Mouse (Mus musculus) forebrain, embryonic 14.5 days (tissue): ENCODE data around the gene Itga9. TPM values are rescaled to one million over a fixed set of nuclear protein-coding genes. Genes with fewer than 3 reads are reported as not detected.

ENCODE experiments used
- ATAC-seq: fragments of 200-750 bp; cut with Nextera tagmentation; 2 replicates; pipeline ENCODE4 v1.8.0; 2017; ENCODE audit warnings: mild to moderate bottlenecking, moderate library complexity
- DNase-seq: peaks from one replicate; pipeline ENCODE4 v3.0.0-alpha.2; 2015; ENCODE audit warnings: low spot score
- H3K27ac ChIP-seq: fragments of 300-500 bp; sonication (generic); 2 replicates; pipeline ENCODE4 v1.5.1; 2014; ENCODE audit warnings: low read depth, mild to moderate bottlenecking, control low read depth, low read length, moderate library complexity
- H3K27me3 ChIP-seq: fragments of 300-500 bp; sonication (generic); replicated peaks from 2 replicates; pipeline ENCODE4 v1.6.1; 2014; ENCODE audit warnings: low read length, control low read depth, mixed read lengths; ENCODE audit not compliant: control insufficient read depth, insufficient read depth
- H3K36me3 ChIP-seq: fragments of 300-500 bp; sonication (generic); 2 replicates; pipeline ENCODE4 v1.6.1; 2014; ENCODE audit warnings: low read length, control low read depth; ENCODE audit not compliant: control insufficient read depth, insufficient read depth
- H3K4me1 ChIP-seq: fragments of 300-500 bp; sonication (generic); 2 replicates; pipeline ENCODE4 v1.6.1; 2014; ENCODE audit warnings: antibody characterized with exemption, low read length, control low read depth; ENCODE audit not compliant: control insufficient read depth, insufficient read depth
- H3K4me2 ChIP-seq: fragments of 300-500 bp; sonication (generic); 2 replicates; pipeline ENCODE4 v1.6.1; 2014; ENCODE audit warnings: mild to moderate bottlenecking, control low read depth, low read length
- H3K4me3 ChIP-seq: fragments of 300-500 bp; sonication (generic); 2 replicates; pipeline ENCODE4 v1.5.1; 2014; ENCODE audit warnings: low read depth, low read length, control low read depth
- H3K9ac ChIP-seq: fragments of 300-500 bp; sonication (generic); 2 replicates; pipeline ENCODE4 v1.6.1; 2014; ENCODE audit warnings: mild to moderate bottlenecking, low read length, control low read depth, moderate library complexity
- H3K9me3 ChIP-seq: fragments of 300-500 bp; sonication (generic); replicated peaks from 2 replicates; pipeline ENCODE4 v1.6.1; 2016; ENCODE audit warnings: low read length, control low read depth, mixed read lengths; ENCODE audit not compliant: control insufficient read depth
- WGBS: fragments of 180-500 bp; shearing (Covaris S2); extraction: QIAGEN DNeasy Blood & Tissue Kit; methylation state at CpG from one replicate; pipeline ENCODE4 v1.1.7; 2014; 5-methylcytosine and 5-hydroxymethylcytosine counted together
- polyA plus RNA-seq: library from polyadenylated mRNA; unstranded; fragments of >200 nt; fragmentation: Nextera tagmentation; extraction: Ambion mirVana; gene quantifications from 2 replicates; pipeline ENCODE4 v1.2.1, GENCODE M21; 2014

The Itga9 gene
- polyA plus RNA-seq, 1 experiment from 2014 or later = 0.88 TPM

DNA sequence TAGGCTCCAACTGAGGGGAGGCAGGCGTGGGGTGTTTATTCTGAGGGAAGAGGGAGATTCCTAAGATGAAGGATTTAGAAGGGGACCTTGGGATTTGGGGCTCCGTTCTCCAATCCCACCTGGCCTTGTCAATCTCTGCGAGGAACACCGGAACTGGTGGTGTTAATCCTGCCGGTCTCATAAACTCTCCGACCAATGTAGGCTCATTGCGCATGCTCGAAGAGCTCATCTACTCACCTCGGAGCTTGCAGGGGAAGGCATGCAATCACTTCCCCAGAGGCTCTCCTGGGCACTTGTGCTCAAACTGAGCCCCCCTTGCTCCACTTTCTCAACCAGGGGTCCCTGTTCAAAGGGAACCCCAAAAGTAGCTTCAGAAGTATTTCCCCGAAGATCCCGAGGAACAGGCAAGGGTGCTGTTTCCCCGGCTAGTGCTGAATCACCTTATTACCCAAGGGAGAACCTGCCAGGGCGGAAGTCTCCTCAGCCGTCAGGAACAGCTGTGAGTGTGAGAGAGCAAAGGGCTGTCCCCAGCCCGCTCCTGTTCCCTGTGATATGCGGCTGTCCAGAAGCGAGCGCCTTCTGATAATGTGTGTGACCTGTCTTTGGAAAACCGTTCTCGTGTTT lies 5.6 kb downstream of the Itga9 start:
- 64% methylated on average over 20 of the region's 20 CpGs for WGBS
- ATAC-seq (no peak), DNase-seq (no peak)
- peaks cover 13% of the 10 kb centered on the region; the same call in 1 of the 2 replicates for H3K27me3 ChIP-seq
- H3K9me3 ChIP-seq = no peaks in the 10 kb centered on the region
- H3K27ac ChIP-seq = no peak overlapping the region
- H3K4me3 ChIP-seq = no peak overlapping the region
- no peaks in the 10 kb centered on the region for H3K36me3 ChIP-seq
- H3K9ac ChIP-seq = no peak overlapping the region
- H3K4me1 ChIP-seq = peaks cover 5% of the 10 kb centered on the region
- H3K4me2 ChIP-seq = no peak overlapping the region

DNA sequence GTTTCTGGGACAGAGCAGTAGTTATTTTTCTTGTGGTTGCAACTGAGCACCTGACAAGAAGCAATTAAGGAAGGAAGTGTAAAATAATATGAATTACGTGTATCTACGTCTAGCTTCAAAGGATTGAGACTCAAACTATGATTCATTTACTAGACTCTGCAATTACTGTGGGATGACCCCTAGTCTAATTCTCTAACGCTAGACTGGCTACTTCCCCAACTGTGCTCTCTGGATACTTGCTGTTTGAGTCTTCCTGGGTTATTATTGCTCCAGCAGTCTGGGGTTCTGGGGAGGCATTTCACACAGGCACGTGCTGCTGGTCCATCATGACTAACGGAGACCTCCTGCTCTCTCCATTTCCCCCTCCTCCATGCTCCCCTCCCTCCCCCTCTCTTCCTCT lies 10.7 kb downstream of the Itga9 start:
- H3K9ac ChIP-seq = no peak overlapping the region

DNA sequence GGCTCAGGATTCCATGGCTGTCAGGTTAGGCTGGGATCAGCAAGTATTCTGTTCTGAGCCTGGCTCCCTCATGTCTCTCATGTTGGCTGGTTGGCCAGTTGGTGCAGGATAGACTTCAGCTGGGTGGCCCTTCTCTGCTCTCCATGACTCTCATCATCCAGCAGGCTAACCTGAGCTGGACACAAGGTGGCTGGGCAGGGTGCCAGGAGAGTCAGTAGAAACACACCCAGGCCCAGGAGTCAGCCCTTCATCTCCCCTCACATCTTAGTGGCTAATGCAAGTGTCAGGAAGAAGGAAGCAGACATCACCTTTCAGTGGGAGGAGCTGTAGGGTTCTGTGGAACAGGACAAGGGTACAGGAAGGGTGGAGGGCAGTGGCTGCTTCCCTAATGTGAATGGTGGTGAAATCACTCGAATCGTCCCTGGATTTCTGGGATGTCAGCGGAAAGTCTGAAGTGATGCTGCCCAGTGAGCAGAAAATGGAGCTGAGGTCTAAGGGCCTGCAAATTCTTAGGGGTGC lies 12.3 kb downstream of the Itga9 start:
- Histone ChIP-seq H3K36me3 (no peaks in the 10 kb centered on the region), H3K4me2 (no peak overlapping the region), H3K27ac (no peak overlapping the region), H3K4me3 (no peak overlapping the region), H3K9ac (no peak overlapping the region; the same call in 1 of the 2 replicates), H3K27me3 (no peaks in the 10 kb centered on the region), H3K4me1 (peaks cover 2% of the 10 kb centered on the region; the same call in 1 of the 2 replicates), H3K9me3 (no peaks in the 10 kb centered on the region)
- DNase-seq = no peak
- WGBS = 85% methylated on average over 3 of the region's 3 CpGs
- no peak for ATAC-seq

More for the DNA sequence above, 10.7 kb downstream of the Itga9 start:
- H3K4me2 ChIP-seq = no peak overlapping the region
- H3K27me3 ChIP-seq = no peaks in the 10 kb centered on the region
- no peak overlapping the region for H3K4me3 ChIP-seq
- no peak for DNase-seq
- H3K4me1 ChIP-seq = no peaks in the 10 kb centered on the region
- WGBS = 81% methylated on average over 5 of the region's 5 CpGs
- H3K27ac ChIP-seq = no peak overlapping the region
- ATAC-seq = no peak
- H3K9me3 ChIP-seq = no peaks in the 10 kb centered on the region
- no peaks in the 10 kb centered on the region for H3K36me3 ChIP-seq

DNA sequence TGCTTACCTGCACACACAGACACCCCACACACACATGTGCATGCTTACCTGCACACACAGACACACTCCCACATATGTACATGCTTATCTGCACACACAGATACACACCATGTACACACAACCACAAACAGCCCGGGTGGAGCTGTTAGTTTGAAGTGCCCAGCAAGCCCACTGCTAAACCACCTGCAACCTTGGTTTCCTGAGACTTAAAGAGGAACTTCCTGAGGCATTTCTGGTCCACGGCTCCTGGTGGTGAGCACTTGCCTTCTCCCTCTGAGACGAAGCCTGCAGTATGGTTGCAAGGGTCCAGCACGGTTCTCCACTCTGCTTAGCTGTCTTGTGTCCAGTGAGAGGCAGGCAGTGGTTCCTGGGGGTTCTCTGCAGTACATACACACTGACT lies 14.3 kb downstream of the Itga9 start:
- Histone ChIP-seq H3K4me3 (no peak overlapping the region), H3K36me3 (no peaks in the 10 kb centered on the region), H3K4me2 (no peak overlapping the region), H3K4me1 (peaks cover 8% of the 10 kb centered on the region), H3K9me3 (no peaks in the 10 kb centered on the region), H3K9ac (no peak overlapping the region), H3K27ac (no peak overlapping the region), H3K27me3 (no peaks in the 10 kb centered on the region)
- 45% methylated on average over 4 of the region's 4 CpGs for WGBS
- DNase-seq (no peak), ATAC-seq (no peak)

DNA sequence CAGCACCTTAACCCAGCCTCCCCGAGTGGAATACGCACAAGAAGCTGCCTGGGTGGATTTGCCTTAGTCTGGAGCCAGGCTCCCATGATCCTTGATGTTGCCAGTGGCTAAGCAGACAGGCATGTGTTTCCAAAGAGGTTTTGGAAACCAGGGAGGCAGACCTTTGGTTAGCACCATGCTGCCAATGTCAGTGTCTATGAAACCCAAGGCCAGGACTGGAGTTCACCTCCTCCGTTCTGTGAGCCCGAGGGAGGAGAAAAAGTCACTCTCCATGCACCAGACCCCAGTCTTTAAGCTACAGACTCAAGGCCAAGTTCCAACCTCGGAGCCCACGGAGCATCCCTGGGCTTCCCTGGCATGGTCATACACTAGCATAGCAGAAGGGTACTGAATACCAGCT lies 15.2 kb downstream of the Itga9 start:
- H3K4me3 ChIP-seq = no peak overlapping the region
- no peaks in the 10 kb centered on the region for H3K27me3 ChIP-seq
- H3K4me2 ChIP-seq = no peak overlapping the region
- DNase-seq (no peak), ATAC-seq (no peak)
- H3K27ac ChIP-seq = no peak overlapping the region
- 92% methylated on average over 6 of the region's 6 CpGs for WGBS
- H3K9ac ChIP-seq = no peak overlapping the region
- H3K9me3 ChIP-seq = no peaks in the 10 kb centered on the region
- peaks cover 8% of the 10 kb centered on the region for H3K4me1 ChIP-seq
- no peaks in the 10 kb centered on the region for H3K36me3 ChIP-seq

DNA sequence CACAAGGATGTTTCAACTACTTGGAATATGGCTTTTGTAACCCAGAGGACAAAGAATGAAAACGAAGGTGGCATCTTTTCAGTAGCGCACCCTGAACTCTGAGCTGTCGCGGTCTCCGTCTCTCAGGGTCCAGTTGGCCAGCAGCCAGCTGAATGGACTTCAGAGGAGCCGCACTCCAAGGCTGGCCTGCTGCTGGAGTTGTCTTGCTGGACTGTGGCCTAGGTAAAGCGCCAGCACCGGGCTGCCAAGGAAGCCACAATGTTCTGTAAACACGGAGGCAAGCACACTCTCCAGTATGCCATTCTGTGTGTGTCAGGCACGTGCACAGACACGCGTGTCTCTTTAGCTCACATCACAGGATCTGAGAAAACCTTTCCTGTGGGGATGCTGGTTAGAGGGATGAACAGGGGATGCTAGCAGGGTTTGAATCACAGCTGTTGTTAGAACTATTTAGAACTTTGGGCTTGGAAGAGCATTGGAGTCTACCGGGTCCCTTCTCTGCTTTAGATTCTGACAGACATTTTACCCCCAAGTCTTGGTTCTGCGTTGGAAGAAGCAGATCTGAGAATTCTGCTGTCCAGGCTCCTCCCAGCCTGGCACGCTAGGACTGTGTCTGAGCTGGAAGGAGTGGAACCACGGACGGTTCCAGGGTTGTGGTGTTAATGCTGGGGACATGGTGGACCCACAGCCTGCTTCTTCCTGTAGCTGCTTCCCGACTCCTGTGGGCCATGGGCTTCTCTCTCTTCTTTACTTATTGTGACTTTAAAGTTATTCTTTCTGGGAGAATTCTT lies 16.1 kb downstream of the Itga9 start:
- Histone ChIP-seq H3K4me2 (no peak overlapping the region), H3K9me3 (no peaks in the 10 kb centered on the region), H3K36me3 (no peaks in the 10 kb centered on the region), H3K27me3 (no peaks in the 10 kb centered on the region), H3K4me1 (peaks cover 8% of the 10 kb centered on the region), H3K4me3 (no peak overlapping the region), H3K27ac (no peak overlapping the region), H3K9ac (no peak overlapping the region)
- DNase-seq (no peak), ATAC-seq (no peak)
- WGBS = 86% methylated on average over 18 of the region's 18 CpGs

DNA sequence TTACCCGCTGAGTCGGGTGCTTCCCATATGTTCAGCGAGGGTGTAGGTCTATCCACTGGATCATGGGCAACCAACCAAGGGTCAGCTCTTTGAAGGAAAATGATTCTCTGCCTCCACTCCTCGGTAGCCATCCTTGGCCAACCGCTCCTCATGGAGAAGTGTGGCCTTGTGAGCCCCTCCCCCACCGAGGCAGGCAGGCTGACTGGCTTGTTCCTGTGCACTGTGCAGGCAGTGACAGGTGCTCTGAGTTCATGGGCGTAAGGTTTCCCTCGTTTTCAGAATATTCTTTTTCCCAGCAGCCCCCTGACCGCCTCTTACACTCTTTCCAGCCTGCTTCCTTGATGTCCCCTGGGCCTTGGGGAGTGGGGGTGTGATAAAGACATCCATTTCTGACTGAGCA lies 17.0 kb downstream of the Itga9 start:
- H3K9me3 ChIP-seq = no peaks in the 10 kb centered on the region
- H3K4me2 ChIP-seq = no peak overlapping the region
- H3K27me3 ChIP-seq = no peaks in the 10 kb centered on the region
- no peak overlapping the region for H3K27ac ChIP-seq
- H3K4me3 ChIP-seq = no peak overlapping the region
- H3K36me3 ChIP-seq = no peaks in the 10 kb centered on the region
- WGBS = 79% methylated on average over 9 of the region's 9 CpGs
- H3K4me1 ChIP-seq = peaks cover 8% of the 10 kb centered on the region
- ATAC-seq (no peak), DNase-seq (no peak)
- H3K9ac ChIP-seq = no peak overlapping the region

DNA sequence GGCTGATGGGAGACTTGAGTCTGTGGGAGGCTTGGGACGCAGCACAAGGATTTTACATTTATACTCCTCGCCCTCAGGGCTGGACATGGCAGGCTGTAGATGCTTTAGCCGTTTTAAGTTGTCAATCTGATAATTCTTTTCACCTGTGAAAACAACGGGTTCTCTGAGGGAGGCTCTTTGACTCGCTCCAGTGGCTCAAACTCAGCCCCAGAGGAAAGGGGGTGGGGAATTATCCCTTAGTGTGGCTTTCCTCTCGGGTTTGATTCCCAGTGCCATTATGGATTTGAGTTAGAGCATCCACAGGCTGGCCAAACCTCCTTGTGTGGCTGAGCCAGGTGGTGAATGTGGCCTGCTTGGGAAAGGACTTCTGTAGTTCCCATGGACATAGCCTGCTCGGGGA lies 17.7 kb downstream of the Itga9 start:
- 20% methylated on average over 7 of the region's 7 CpGs for WGBS
- Histone ChIP-seq H3K4me2 (no peak overlapping the region), H3K27ac (no peak overlapping the region), H3K9me3 (no peaks in the 10 kb centered on the region), H3K4me3 (no peak overlapping the region), H3K4me1 (peaks cover 8% of the 10 kb centered on the region), H3K36me3 (no peaks in the 10 kb centered on the region), H3K9ac (no peak overlapping the region), H3K27me3 (no peaks in the 10 kb centered on the region)
- DNase-seq = no peak
- no peak for ATAC-seq

DNA sequence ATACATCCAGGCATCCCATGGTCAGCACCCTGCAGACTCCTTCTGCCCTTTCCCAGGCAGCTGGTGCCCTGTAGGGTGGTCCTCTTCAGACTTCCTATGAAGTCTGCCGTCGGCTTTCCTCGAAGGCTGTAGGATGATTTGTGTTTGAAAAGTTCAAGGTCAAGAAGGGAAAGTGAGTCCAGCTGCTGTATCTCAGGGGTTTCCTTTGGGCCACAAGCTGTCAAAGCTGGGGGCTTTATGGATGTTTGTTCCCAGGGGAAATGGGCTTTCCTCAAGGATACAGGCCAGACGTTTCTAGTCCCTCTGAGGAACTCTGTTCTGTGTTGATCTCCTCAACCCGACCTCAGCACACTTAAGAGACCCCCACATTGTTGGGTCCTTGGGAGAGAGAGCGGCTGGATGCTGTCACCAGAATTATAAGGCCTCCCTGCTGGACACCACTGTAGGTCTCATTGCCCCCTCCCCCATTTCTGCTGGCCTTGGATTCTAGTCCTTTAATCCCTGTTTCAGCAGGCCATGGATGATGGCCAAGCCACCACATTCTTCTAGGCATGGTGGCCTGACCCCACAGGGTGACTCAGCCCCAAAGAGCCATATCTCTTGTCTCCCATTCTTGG lies 23.4 kb downstream of the Itga9 start:
- H3K9ac ChIP-seq = no peak overlapping the region
- H3K9me3 ChIP-seq = no peaks in the 10 kb centered on the region
- no peak for DNase-seq
- no peak for ATAC-seq
- no peaks in the 10 kb centered on the region for H3K4me1 ChIP-seq
- H3K27me3 ChIP-seq = no peaks in the 10 kb centered on the region
- no peak overlapping the region for H3K27ac ChIP-seq
- no peak overlapping the region for H3K4me2 ChIP-seq
- H3K4me3 ChIP-seq = no peak overlapping the region
- 70% methylated on average over 6 of the region's 6 CpGs for WGBS
- no peaks in the 10 kb centered on the region for H3K36me3 ChIP-seq
